Mouse (Mus musculus) adrenal gland, postnatal 4 days (tissue): Measurements from ENCODE around the gene Rbm19. TPM values are rescaled to one million over a fixed set of nuclear protein-coding genes. Genes with fewer than 3 reads are reported as not detected.
"Not testable (repeated sequence)": the region's sequence is repeated elsewhere in the genome, so short reads cannot be mapped to it uniquely, and the experiment has no call there.

Experiments used
- DNase-seq, 2 experiments: peaks; one replicate each; pipeline ENCODE4 v3.0.0; 2021 to 2022; ENCODE audit warnings: low spot score in 2 of 2, mixed read lengths in 2 of 2
- long read RNA-seq, 2 experiments: library from polyadenylated mRNA; stranded (forward); transcript quantifications; one replicate each; pipeline ENCODE4 v2.0.0; 2021
- total RNA-seq, 2 experiments: library from RNA; stranded (reverse); gene quantifications; 2 replicates each; pipeline ENCODE4 v1.2.3; 2021

The Rbm19 gene
- total RNA-seq: 10 to 100 TPM; 27.4 to 27.5 TPM
- long read RNA-seq, experiment 1, full-length matches to known transcripts: 2 of 3 reads
- long read RNA-seq, experiment 1, partial matches to known transcripts: 0 of 3 reads
- long read RNA-seq, experiment 1, other reads (novel, unspliced or antisense): 1 of 3 reads
- long read RNA-seq, experiment 2, full-length matches to known transcripts: 9 of 17 reads
- long read RNA-seq, experiment 2, partial matches to known transcripts: 6 of 17 reads
- long read RNA-seq, experiment 2, other reads (novel, unspliced or antisense): 2 of 17 reads

GRCm38 (mm10) chr5:120116261-120117050 is at the start of gene Rbm19:
Rbm19 (plus strand) TSS chr5:120116465.
- peak; percentile 79 to 86 for DNase-seq

GRCm38 (mm10) chr5:120067266-120067665 is 49.0 kb upstream of the Rbm19 start:
- DNase-seq: no peak

GRCm38 (mm10) chr5:120074101-120074500 is 42.2 kb upstream of the Rbm19 start:
- DNase-seq: no peak

- DNase-seq: no peak
Measured at GRCm38 (mm10) chr5:120080027-120080426, 36.2 kb upstream of the Rbm19 start.

- DNase-seq: no peak
Measured at GRCm38 (mm10) chr5:120080468-120080867, 35.8 kb upstream of the Rbm19 start.

- DNase-seq: peak; percentile 76 to 83
Measured at GRCm38 (mm10) chr5:120088561-120088960, 27.7 kb upstream of the Rbm19 start.

- DNase-seq: peak in 1 of 2 experiments; percentile 14
Measured at GRCm38 (mm10) chr5:120094602-120095001, 21.7 kb upstream of the Rbm19 start.

GRCm38 (mm10) chr5:120097042-120097441 is 19.2 kb upstream of the Rbm19 start:
- no peak for DNase-seq

- no peak for DNase-seq
Measured at GRCm38 (mm10) chr5:120100814-120101213, 15.5 kb upstream of the Rbm19 start.

- no peak for DNase-seq
Measured at GRCm38 (mm10) chr5:120102097-120102496, 14.2 kb upstream of the Rbm19 start.

- DNase-seq: peak; percentile 37 to 42
Measured at GRCm38 (mm10) chr5:120102732-120103131, 13.5 kb upstream of the Rbm19 start.

GRCm38 (mm10) chr5:120103458-120103857 is 12.8 kb upstream of the Rbm19 start:
- no peak for DNase-seq

- no peak for DNase-seq
Measured at GRCm38 (mm10) chr5:120106424-120107073, 9.7 kb upstream of the Rbm19 start.

GRCm38 (mm10) chr5:120114361-120114760 is 1.9 kb upstream of the Rbm19 start:
- DNase-seq: no peak

GRCm38 (mm10) chr5:120117161-120117560 is 896 bp downstream of the Rbm19 start:
- not testable (repeated sequence) for DNase-seq

GRCm38 (mm10) chr5:120124881-120125690 is 8.8 kb downstream of the Rbm19 start:
- no peak for DNase-seq

- no peak for DNase-seq
Measured at GRCm38 (mm10) chr5:120127641-120128040, 11.4 kb downstream of the Rbm19 start.

GRCm38 (mm10) chr5:120128511-120128910 is 12.2 kb downstream of the Rbm19 start:
- DNase-seq: no peak

GRCm38 (mm10) chr5:120129070-120129469 is 12.8 kb downstream of the Rbm19 start:
- no peak for DNase-seq

- DNase-seq: no peak
Measured at GRCm38 (mm10) chr5:120129761-120130160, 13.5 kb downstream of the Rbm19 start.

- no peak for DNase-seq
Measured at GRCm38 (mm10) chr5:120130163-120130562, 13.9 kb downstream of the Rbm19 start.
